Mouse (Mus musculus): ENCODE results near the gene Panx1.

DNA sequence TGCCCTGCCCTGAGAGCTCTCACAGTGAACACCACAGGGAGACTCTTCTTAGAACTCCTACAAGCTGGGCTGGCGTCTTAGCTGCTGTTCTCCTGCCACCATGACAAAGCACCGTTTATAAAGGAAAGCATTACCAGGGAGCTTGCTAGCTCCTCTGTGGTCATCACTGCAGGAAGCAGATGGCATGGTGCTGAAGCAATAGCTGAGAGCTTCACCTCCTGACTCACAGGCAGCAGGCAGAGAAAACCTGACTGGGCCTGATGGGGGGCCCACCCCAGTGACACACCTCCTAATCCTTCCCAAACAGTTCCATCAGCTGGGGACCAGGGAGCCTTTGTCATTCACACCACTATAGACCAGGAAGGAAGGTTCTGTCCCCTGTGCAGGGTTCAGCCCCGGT is 7.6 kb downstream of the Panx1 start:
- TF ChIP-seq CTCF (IDR thresholded peaks at IDR 0.05; ENCODE audit: low read depth, low read length) (no peak), POLR2A (IDR thresholded peaks at IDR 0.05; ENCODE audit: borderline replicate concordance, low read depth, low read length) (no peak)

All from bone marrow macrophage, adult 2 months (primary cell).